Mouse (Mus musculus) CH12.LX (cell line): ENCODE data around the gene St3gal3. TPM values are rescaled to one million over a fixed set of nuclear protein-coding genes. Genes with fewer than 3 reads are reported as not detected.
A peak's percentile ranks its signal among the peaks of the same experiment; 100 is the strongest.

Experiments used
- DNase-seq: peaks from one replicate; pipeline ENCODE4 v3.0.0-alpha.2; 2013; ENCODE audit errors: extremely low read depth
- H3K27ac ChIP-seq: 2 replicates; pipeline ENCODE4 v1.5.1; 2012; ENCODE audit warnings: low read depth, mild to moderate bottlenecking, control low read depth, moderate library complexity; ENCODE audit not compliant: insufficient read depth
- H3K27me3 ChIP-seq: replicated peaks from 2 replicates; pipeline ENCODE3; 2012; ENCODE audit warnings: inconsistent platforms
- H3K36me3 ChIP-seq, 2 experiments: replicated peaks in 1 of 2; 2 replicates each; pipeline versions ENCODE3 to v1.6.1; 2012; ENCODE audit warnings: inconsistent platforms in 1 of 2, low read length in 1 of 2, mild to moderate bottlenecking in 1 of 2, mixed read lengths in 1 of 2, moderate library complexity in 1 of 2; ENCODE audit not compliant: control insufficient read depth in 1 of 2, insufficient read depth in 1 of 2
- H3K4me1 ChIP-seq, 2 experiments: 2 replicates each; pipeline ENCODE4 v1.6.1; 2012; ENCODE audit warnings: inconsistent platforms in 1 of 2, moderate library complexity in 1 of 2; ENCODE audit not compliant: insufficient read depth in 2 of 2, control insufficient read depth in 1 of 2
- H3K4me2 ChIP-seq: 2 replicates; pipeline ENCODE4 v1.6.1; 2012; ENCODE audit warnings: low read depth, mild to moderate bottlenecking, control low read depth; ENCODE audit not compliant: poor library complexity, insufficient read depth, severe bottlenecking
- H3K4me3 ChIP-seq, 3 experiments: fragments of 150-350 bp in 1 of 3; sonication (generic) in 1 of 3; replicated peaks in 1 of 3; 2 replicates each; pipeline versions ENCODE3 to v1.5.1; 2011 to 2012; ENCODE audit warnings: low read depth in 2 of 3, low read length in 2 of 3, mild to moderate bottlenecking in 2 of 3, moderate library complexity in 2 of 3, control low read depth in 1 of 3, improper control_type of control experiment in 1 of 3, inconsistent platforms in 1 of 3, mixed read lengths in 1 of 3; ENCODE audit not compliant: poor library complexity in 1 of 3
- H3K79me2 ChIP-seq: replicated peaks from 2 replicates; pipeline ENCODE4 v1.6.1; 2012; ENCODE audit warnings: mild to moderate bottlenecking, moderate library complexity; ENCODE audit not compliant: control insufficient read depth, poor library complexity, insufficient read depth, severe bottlenecking; ENCODE audit errors: extremely low read depth
- H3K9ac ChIP-seq: 2 replicates; pipeline ENCODE4 v1.6.1; 2012; ENCODE audit warnings: low read depth, mild to moderate bottlenecking, control low read depth, moderate library complexity; ENCODE audit not compliant: insufficient read depth
- H3K9me3 ChIP-seq: replicated peaks from 2 replicates; pipeline ENCODE3; 2012; ENCODE audit warnings: low read length, inconsistent platforms, mixed read lengths
- BHLHE40 ChIP-seq: IDR thresholded peaks from 2 replicates; pipeline ENCODE4 v1.6.1; 2011; ENCODE audit warnings: mild to moderate bottlenecking, low read depth, low read length, improper control_type of control experiment
- CHD1 ChIP-seq: IDR thresholded peaks from 2 replicates; pipeline ENCODE4 v1.6.1; 2012; ENCODE audit warnings: low read depth, low read length, improper control_type of control experiment, inconsistent platforms
- CHD2 ChIP-seq: IDR thresholded peaks from 2 replicates; pipeline ENCODE4 v1.6.1; 2011; ENCODE audit warnings: low read length, improper control_type of control experiment
- CTCF ChIP-seq, 2 experiments: IDR thresholded peaks in 1 of 2; conservative IDR thresholded peaks in 1 of 2; 2 replicates each; pipeline ENCODE4 v1.5.1; 2011 to 2012; ENCODE audit warnings: low read depth in 2 of 2, low read length in 2 of 2, improper control_type of control experiment in 1 of 2, inconsistent platforms in 1 of 2, mild to moderate bottlenecking in 1 of 2, moderate library complexity in 1 of 2
- E2F4 ChIP-seq: IDR thresholded peaks from 2 replicates; pipeline ENCODE4 v1.6.1; 2011; ENCODE audit warnings: low read depth, low read length, improper control_type of control experiment; ENCODE audit not compliant: insufficient replicate concordance
- ELF1 ChIP-seq: IDR thresholded peaks from 2 replicates; pipeline ENCODE4 v1.6.1; 2014; ENCODE audit warnings: low read depth, mild to moderate bottlenecking, inconsistent platforms, low read length, improper control_type of control experiment
- EP300 ChIP-seq: IDR thresholded peaks from 2 replicates; pipeline ENCODE4 v1.6.1; 2011; ENCODE audit warnings: low read length, improper control_type of control experiment
- ETS1 ChIP-seq: conservative IDR thresholded peaks from 2 replicates; pipeline ENCODE4 v1.6.1; 2012; ENCODE audit warnings: low read depth, mild to moderate bottlenecking, inconsistent platforms, low read length, improper control_type of control experiment, moderate library complexity
- GABPA ChIP-seq: IDR thresholded peaks from 2 replicates; pipeline ENCODE4 v1.6.1; 2012; ENCODE audit warnings: low read depth, low read length, improper control_type of control experiment, inconsistent platforms; ENCODE audit not compliant: insufficient replicate concordance
- HCFC1 ChIP-seq: IDR thresholded peaks from 2 replicates; pipeline ENCODE4 v1.6.1; 2012; ENCODE audit warnings: low read depth, mild to moderate bottlenecking, inconsistent platforms, low read length, improper control_type of control experiment
- IRF4 ChIP-seq: IDR thresholded peaks from 2 replicates; pipeline ENCODE4 v1.6.1; 2014; ENCODE audit warnings: low read depth, mild to moderate bottlenecking, inconsistent platforms, low read length, improper control_type of control experiment
- JUN ChIP-seq: IDR thresholded peaks from 2 replicates; pipeline ENCODE4 v1.6.1; 2011; ENCODE audit warnings: low read depth, mild to moderate bottlenecking, low read length, improper control_type of control experiment, moderate library complexity; ENCODE audit not compliant: insufficient read depth
- KAT2A ChIP-seq: IDR thresholded peaks from 2 replicates; pipeline ENCODE4 v1.6.1; 2012; ENCODE audit warnings: low read length, improper control_type of control experiment, inconsistent platforms; ENCODE audit not compliant: insufficient replicate concordance
- MAZ ChIP-seq: IDR thresholded peaks from 2 replicates; pipeline ENCODE4 v1.6.1; 2012; ENCODE audit warnings: low read depth, mild to moderate bottlenecking, inconsistent platforms, low read length, improper control_type of control experiment, moderate library complexity
- MEF2A ChIP-seq: IDR thresholded peaks from 2 replicates; pipeline ENCODE4 v1.6.1; 2014; ENCODE audit warnings: low read depth, mild to moderate bottlenecking, inconsistent platforms, low read length, improper control_type of control experiment, borderline replicate concordance
- MYC ChIP-seq: IDR thresholded peaks from 2 replicates; pipeline ENCODE4 v1.6.1; 2011; ENCODE audit warnings: low read depth, mild to moderate bottlenecking, improper control_type of control experiment, low read length
- NELFE ChIP-seq: IDR thresholded peaks from 2 replicates; pipeline ENCODE4 v1.6.1; 2011; ENCODE audit warnings: low read depth, low read length, improper control_type of control experiment
- NRF1 ChIP-seq: IDR thresholded peaks from 2 replicates; pipeline ENCODE4 v1.6.1; 2014; ENCODE audit warnings: low read depth, mild to moderate bottlenecking, inconsistent platforms, low read length, improper control_type of control experiment, moderate library complexity
- PAX5 ChIP-seq: IDR thresholded peaks from 2 replicates; pipeline ENCODE4 v1.6.1; 2012; ENCODE audit warnings: low read length, inconsistent platforms, mixed read lengths
- POLR2A ChIP-seq: IDR thresholded peaks from 2 replicates; pipeline ENCODE4 v1.6.1; 2011; ENCODE audit warnings: low read depth, mild to moderate bottlenecking, improper control_type of control experiment, low read length
- POLR2AphosphoS2 ChIP-seq: IDR thresholded peaks from 2 replicates; pipeline ENCODE4 v1.6.1; 2011; ENCODE audit warnings: low read depth, low read length, improper control_type of control experiment
- RAD21 ChIP-seq: IDR thresholded peaks from 2 replicates; pipeline ENCODE4 v1.6.1; 2011; ENCODE audit warnings: low read depth, mild to moderate bottlenecking, low read length, improper control_type of control experiment, moderate library complexity
- RCOR1 ChIP-seq: conservative IDR thresholded peaks from 2 replicates; pipeline ENCODE4 v1.6.1; 2012; ENCODE audit warnings: low read depth, mild to moderate bottlenecking, inconsistent platforms, low read length, improper control_type of control experiment
- SIN3A ChIP-seq: IDR thresholded peaks from 2 replicates; pipeline ENCODE4 v1.6.1; 2012; ENCODE audit warnings: low read length, improper control_type of control experiment, inconsistent platforms
- SMC3 ChIP-seq: IDR thresholded peaks from 2 replicates; pipeline ENCODE4 v1.6.1; 2011; ENCODE audit warnings: low read depth, low read length, improper control_type of control experiment
- TBP ChIP-seq: conservative IDR thresholded peaks from 2 replicates; pipeline ENCODE4 v1.6.1; 2011; ENCODE audit warnings: low read depth, low read length, improper control_type of control experiment
- TCF12 ChIP-seq: IDR thresholded peaks from 2 replicates; pipeline ENCODE4 v1.6.1; 2014; ENCODE audit warnings: low read depth, mild to moderate bottlenecking, inconsistent platforms, low read length, improper control_type of control experiment
- UBTF ChIP-seq: IDR thresholded peaks from 2 replicates; pipeline ENCODE4 v1.6.1; 2012; ENCODE audit warnings: low read depth, mild to moderate bottlenecking, inconsistent platforms, low read length, improper control_type of control experiment, moderate library complexity
- USF1 ChIP-seq: IDR thresholded peaks from 2 replicates; pipeline ENCODE4 v1.6.1; 2014; ENCODE audit warnings: low read depth, mild to moderate bottlenecking, inconsistent platforms, low read length, improper control_type of control experiment
- USF2 ChIP-seq: conservative IDR thresholded peaks from 2 replicates; pipeline ENCODE4 v1.6.1; 2011; ENCODE audit warnings: low read depth, low read length, improper control_type of control experiment
- ZC3H11A ChIP-seq: IDR thresholded peaks from 2 replicates; pipeline ENCODE4 v1.6.1; 2012; ENCODE audit warnings: low read depth, mild to moderate bottlenecking, inconsistent platforms, low read length, improper control_type of control experiment
- ZKSCAN1 ChIP-seq: IDR thresholded peaks from 2 replicates; pipeline ENCODE4 v1.6.1; 2012; ENCODE audit warnings: low read depth, inconsistent platforms, low read length, improper control_type of control experiment, borderline replicate concordance
- ZMIZ1 ChIP-seq: IDR thresholded peaks from 2 replicates; pipeline ENCODE4 v1.6.1; 2012; ENCODE audit warnings: low read depth, mild to moderate bottlenecking, inconsistent platforms, low read length, improper control_type of control experiment
- ZNF384 ChIP-seq: IDR thresholded peaks from 2 replicates; pipeline ENCODE4 v1.6.1; 2012; ENCODE audit warnings: low read depth, low read length, improper control_type of control experiment, inconsistent platforms
- dilution Hi-C: fragments of 300-500 bp; cut with MboI; formaldehyde crosslinking; loops from 2 replicates; pipeline ENCODE4 v1.14.3; 2020; ENCODE audit warnings: low sequenced_read_pairs; ENCODE audit not compliant: extremely low pct_unique_long_range_greater_than_20kb, extremely low pct_ligation_motif_present
- in situ Hi-C: fragments of 300-500 bp; cut with MboI; formaldehyde crosslinking; loops from 3 replicates; pipeline ENCODE4 v1.14.3; 2019; ENCODE audit warnings: low sequenced_read_pairs, low pct_ligation_motif_present, low pct_unique_long_range_greater_than_20kb, mixed read lengths
- polyA plus RNA-seq: library from polyadenylated mRNA; unstranded; fragments of >175 nt; gene quantifications from 2 replicates; pipeline ENCODE4 v1.2.1, GENCODE M21; 2012; ENCODE audit warnings: low read depth; ENCODE audit not compliant: insufficient read length
- total RNA-seq, 2 experiments: library from RNA; depleted of rRNA; stranded (reverse); fragments of 300-350 nt in 1 of 2; fragments of >200 nt in 1 of 2; gene quantifications; 2 replicates each; pipeline ENCODE4 v1.2.3; 2012 to 2014

The St3gal3 gene
- total and polyA plus RNA-seq, 3 experiments, result 7.1 to 10.1 (median 8.2) TPM

DNA sequence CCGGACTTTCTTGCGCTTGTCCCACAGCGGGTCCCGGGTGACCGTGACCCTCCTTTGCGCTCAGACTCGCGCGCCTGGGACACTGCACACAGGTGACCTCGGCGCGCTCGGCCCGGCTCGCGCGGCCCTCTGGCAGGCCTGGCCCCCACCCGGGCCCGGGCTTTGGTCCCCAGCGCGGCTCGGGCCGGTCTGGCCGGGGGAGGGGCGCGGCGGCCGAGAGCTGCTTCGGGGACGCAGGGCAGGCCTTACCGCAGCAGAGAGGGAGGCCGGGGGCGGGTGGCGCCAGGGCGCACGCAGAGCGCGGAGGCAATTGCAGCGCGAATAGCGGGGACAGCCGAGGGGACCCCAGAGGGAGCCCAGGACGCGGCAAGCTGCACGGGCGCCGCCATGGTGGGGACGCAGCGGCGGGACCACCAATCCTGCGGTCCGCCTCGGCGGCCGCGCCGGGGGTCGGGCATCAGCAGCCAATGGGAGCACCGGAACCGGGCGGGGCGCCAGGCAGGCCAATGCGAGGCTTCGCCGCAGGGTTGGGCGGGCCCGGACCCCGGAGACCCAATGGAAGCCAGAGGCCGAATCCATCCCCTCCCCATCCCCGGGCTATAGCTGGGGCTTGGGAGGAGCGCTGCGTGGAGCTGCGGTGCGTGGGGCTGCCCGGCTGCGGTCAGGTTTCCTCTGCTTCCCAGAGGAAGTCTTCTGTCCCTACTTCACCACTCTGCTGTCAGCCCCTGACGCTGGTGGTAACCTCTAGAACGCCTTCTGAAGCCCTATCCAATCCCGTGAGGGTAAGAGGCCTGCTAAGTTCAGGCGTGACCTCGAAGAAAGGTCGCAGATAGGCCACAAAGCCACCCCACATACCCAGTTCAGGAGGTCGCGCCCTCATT lies at the start of gene St3gal3 (continued):
- peak; percentile 58; the same call in 1 of the 2 replicates for TF ChIP-seq BHLHE40

DNA sequence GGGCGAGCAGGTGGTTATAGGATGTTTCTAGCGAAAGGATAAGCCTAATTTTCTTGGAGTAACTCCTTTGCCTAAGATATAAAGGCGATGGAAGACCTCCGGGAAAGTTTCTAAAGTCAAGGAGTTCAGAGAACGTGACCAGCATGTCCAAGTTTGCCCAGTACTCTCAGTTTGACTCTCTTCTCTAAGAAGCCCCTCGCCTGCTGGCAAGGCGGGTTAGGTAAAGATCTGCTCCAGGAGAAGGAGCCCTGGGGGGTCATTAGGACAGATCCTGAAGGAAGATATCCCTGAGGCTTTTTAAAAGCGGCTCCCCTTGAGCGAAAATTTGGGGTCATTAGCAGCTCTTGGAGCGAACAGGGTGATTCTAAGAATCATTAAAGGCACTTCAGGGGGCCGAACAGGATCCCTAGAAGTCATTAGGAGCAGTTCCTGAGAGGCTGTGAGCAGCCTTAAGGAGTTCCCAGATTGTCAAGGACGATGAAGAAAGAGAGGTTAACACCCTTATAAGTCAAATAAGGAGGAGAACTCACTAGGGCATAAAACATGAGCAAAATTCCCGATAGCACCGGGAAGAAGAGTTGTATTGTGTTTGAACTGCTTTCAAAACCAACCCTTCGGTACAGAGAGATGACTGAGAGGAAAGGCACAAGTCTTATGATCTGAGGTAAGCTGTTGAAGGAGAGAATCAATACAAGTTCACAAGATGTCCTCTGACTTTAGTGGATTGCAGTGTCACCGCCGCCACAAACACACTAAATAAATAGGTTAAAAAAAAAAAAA lies 45.8 kb upstream of the St3gal3 start:
- H3K27ac ChIP-seq, result peak overlapping the region; percentile 21; the same call in 1 of the 2 replicates
- no peaks in the 10 kb centered on the region for H3K27me3 ChIP-seq
- H3K9me3 ChIP-seq, result no peaks in the 10 kb centered on the region
- in situ Hi-C loops (no loop called here), dilution Hi-C loops (no loop called here)
- peak overlapping the region; percentile 86 for H3K4me2 ChIP-seq
- H3K4me3 ChIP-seq, result peak overlapping the region; percentile 54 to 83 (median 83)
- H3K4me1 ChIP-seq, result peaks cover 2 to 14% of the 10 kb centered on the region in 2 experiments; a peak in 3 of 4 replicates
- peaks cover 13 to 22% of the 10 kb centered on the region in 2 experiments for H3K36me3 ChIP-seq
- no peak for DNase-seq
- peak overlapping the region; percentile 73 for H3K9ac ChIP-seq
- H3K79me2 ChIP-seq, result peaks cover 10% of the 10 kb centered on the region
- TF ChIP-seq SMC3 (no peak), MEF2A (peak; percentile 21; the same call in 1 of the 2 replicates), ZMIZ1 (no peak; the same call in none of the 2 replicates), RCOR1 (0 out of 2 replicates have a peak, but pooled peaks have one; percentile 42), SIN3A (peak; percentile 52; the same call in 1 of the 2 replicates), RAD21 (no peak), PAX5 (no peak), GABPA (no peak), ZKSCAN1 (no peak), ETS1 (no peak), EP300 (peak; percentile 41; the same call in 1 of the 2 replicates), MAZ (0 out of 2 replicates have a peak, but pooled peaks have one; percentile 28), NELFE (no peak), CHD2 (no peak), POLR2AphosphoS2 (no peak), TBP (no peak), ZNF384 (no peak), HCFC1 (no peak), USF1 (no peak), JUN (no peak), USF2 (no peak), ZC3H11A (no peak), MYC (peak; percentile 27; the same call in 1 of the 2 replicates), TCF12 (no peak; the same call in 1 of the 2 replicates), POLR2A (no peak), KAT2A (no peak), IRF4 (peak; percentile 85), ELF1 (0 out of 2 replicates have a peak, but pooled peaks have one; percentile 25), CHD1 (0 out of 2 replicates have a peak, but pooled peaks have one; percentile 30), UBTF (no peak), E2F4 (no peak), NRF1 (no peak), CTCF (conservative IDR thresholded peaks at IDR 0.05 in 1 of 2, IDR thresholded peaks at IDR 0.05 in 1 of 2; ENCODE audit: low read depth in 2 of 2, low read length in 2 of 2) (no peak)
